Mouse (Mus musculus): ENCODE data around the gene Stxbp2.

GRCm38 (mm10) chr8:3626971-3627370 lies 3.8 kb upstream of the Stxbp2 start:
- no peak for TF ChIP-seq CTCF (IDR thresholded peaks at IDR 0.05; ENCODE audit: borderline replicate concordance, insufficient read depth, low read length)
- no peak for TF ChIP-seq POLR2A (IDR thresholded peaks at IDR 0.05; ENCODE audit: low read depth, low read length)

Measured in embryonic fibroblast, embryonic 13.5 days (primary cell).